Mouse (Mus musculus): ENCODE measurements around the gene Elmo3.

DNA sequence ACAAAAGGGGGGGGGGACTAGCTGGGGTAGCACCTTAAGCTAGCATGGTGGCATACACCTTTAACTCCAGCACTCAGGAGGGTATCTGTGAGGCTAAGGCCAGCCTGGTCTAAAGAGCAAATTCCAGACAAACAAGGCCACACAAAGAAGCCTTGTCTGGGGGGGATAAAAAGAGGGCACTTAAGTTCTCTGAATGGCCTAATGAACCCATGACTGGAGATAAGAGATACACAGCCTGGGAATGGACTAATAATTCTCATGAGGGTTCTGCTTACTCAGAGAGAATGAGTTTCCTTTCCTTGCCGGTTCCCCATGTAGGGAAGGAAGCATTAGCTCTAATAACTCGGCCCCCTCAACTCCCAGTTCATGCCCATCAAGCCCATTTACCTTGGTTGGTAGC, 27.1 kb downstream of the Elmo3 start:
- no peak for TF ChIP-seq POLR2A (IDR thresholded peaks at IDR 0.05; ENCODE audit: low read depth, low read length)
- no peak for TF ChIP-seq CTCF (IDR thresholded peaks at IDR 0.05; ENCODE audit: extremely low read depth, insufficient read length, insufficient replicate concordance, low read depth, low read length)

Measured in small intestine, adult 2 months (tissue).